Mouse (Mus musculus) MEL-GATA-1-ER (cell line): Measurements from ENCODE around the gene Gm7168.
"Not testable (repeated sequence)": the region's sequence is repeated elsewhere in the genome, so short reads cannot be mapped to it uniquely, and the experiment has no call there.

ENCODE experiments used
- DNase-seq: peaks from one replicate; pipeline ENCODE4 v3.0.0-alpha.2; 2012; ENCODE audit warnings: low read depth; ENCODE audit errors: extremely low read depth

Gm7168 gene

DNA sequence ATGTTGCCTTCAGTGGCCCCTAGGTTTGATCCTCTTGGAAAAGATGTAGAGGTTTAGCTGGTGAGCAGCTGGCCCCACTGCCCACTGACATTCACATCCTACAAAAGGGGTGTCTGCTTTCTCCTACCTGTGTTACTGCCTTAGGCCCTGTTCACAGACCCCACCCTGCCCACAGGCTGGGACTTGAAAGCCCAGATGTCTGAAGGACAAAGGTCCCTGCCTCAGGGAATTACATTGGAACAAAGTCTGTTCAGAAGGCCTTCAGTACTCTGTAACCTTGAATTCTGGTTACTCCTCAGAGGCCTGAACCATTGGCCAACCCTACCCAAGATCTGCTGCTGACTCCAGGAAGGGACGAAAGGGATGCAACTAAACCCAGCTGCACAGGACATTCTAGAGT, 39.5 kb downstream of the Gm7168 start:
- DNase-seq = no peak

GRCm38 (mm10) chr17:13993425-13993824, 45.3 kb downstream of the Gm7168 start:
- DNase-seq = not testable (repeated sequence)
